Mouse (Mus musculus) olfactory bulb, adult 2 months (tissue): ENCODE measurements around the gene Blnk.

Experiments used
- CTCF ChIP-seq: fragments of 200-500 bp; IDR thresholded peaks from 2 replicates; pipeline ENCODE4 v1.5.1; 2012; ENCODE audit warnings: low read depth, mild to moderate bottlenecking, low read length, moderate library complexity; ENCODE audit not compliant: insufficient read depth
- POLR2A ChIP-seq: fragments of 200-500 bp; IDR thresholded peaks from 2 replicates; pipeline ENCODE4 v1.6.1; 2012; ENCODE audit warnings: mild to moderate bottlenecking, low read depth, low read length, moderate library complexity; ENCODE audit not compliant: insufficient read depth

DNA sequence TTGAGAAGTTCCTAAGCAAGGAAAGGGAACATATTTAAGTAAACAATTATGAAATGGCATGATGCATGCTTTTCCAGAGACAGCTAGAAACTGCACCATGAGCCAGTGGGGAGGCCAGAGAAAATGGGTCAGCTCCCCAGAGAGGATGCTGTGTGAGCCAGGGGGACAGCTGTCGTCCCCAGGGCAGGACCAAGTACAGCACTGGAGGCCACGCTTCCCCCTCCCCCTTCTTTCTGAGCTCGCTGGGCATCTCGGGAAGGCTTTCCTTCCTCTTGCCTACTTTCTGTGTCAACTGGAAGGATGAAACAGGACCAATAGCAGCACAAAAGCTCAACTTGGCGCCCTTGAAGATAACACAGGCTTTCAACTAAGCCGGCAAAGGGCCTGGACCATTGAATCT lies 13.0 kb upstream of the Blnk start:
- no peak for TF ChIP-seq POLR2A
- TF ChIP-seq CTCF: no peak
